Mouse (Mus musculus): Measurements from ENCODE around the gene Podn.

Gene Podn

DNA sequence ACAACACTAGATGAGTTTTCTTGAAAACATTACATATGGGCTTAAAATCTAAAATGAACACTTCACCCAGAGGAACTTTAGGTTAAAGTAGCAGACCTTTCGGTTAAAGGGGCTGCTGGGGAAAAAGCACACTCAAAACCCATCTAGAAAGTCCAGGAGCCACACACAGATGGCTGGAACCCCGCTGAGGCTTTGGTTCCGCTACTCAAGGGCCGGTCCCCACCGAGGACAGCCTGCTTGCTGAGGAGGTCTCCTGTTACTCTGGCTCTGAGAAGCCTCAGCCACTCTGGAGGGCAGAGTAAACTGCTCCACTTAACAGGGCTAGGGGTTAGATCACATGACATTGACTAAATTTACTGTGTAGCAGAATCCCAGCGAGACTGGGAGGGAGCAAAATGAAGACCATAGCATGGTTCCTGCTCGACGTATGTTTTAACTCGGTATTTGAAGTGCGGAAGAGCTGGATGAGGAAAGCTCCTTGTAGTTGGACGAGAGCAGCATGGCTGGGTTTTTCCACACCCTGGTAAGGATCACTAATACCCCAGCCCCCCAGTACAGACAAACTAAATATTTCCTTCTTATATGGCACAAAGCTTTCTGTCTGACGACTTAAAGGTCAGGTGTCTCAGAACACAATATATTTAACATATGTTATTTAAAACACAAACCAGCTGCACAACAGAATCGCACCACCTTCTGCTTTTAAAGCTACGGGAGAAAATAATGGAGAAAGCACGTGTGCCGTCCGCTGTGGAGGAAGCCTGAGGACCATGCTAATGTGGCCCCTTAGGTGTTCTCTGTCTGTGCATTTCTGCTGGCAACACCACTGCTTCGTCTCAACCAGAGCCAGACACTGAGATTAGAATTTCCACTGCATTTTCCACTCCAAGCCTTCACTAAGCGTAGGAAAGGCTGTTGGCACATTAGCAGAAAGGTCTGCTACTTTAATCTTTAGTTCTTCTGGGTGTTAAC lies 50.8 kb downstream of the Podn start:
- no peak for DNase-seq (ENCODE audit: low read depth, low spot score)

GRCm38 (mm10) chr4:108037027-108037426 lies 59.2 kb downstream of the Podn start:
- no peak for DNase-seq (ENCODE audit: low read depth, low spot score)

DNA sequence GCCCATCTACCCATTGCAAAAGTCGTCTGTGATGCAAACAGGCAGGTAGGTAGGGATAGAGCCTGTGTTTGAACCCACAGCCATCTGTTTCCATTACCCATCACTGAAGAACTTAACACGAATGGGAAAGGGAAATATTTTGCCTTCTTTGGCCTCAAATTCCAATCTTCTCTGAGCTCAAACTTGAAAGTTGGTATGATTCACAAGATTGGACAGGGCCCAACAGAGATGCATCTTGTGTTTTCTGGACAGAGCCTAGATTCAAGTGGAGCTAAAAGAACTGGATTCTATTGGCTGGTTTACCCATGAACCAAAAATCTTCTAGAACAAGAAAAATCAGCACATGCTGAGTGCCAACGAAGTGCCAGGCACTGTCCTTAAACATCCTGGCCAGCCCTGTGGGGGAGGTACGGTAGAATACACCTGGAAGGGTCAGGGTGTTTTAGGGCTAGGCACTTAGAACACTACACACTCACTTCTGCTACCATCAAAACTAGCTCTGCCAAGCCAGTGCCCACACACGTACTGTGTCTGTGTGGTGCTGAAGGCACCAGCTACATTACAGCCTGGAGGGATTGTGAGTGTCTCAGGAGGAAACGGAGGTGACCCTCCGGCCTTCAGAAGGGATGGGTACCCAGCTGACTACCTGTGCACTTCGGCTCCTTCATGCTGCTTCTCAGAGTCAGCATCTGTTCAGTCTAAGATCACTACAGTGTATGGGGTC lies 63.0 kb downstream of the Podn start:
- no peak for DNase-seq (ENCODE audit: low read depth, low spot score)

DNA sequence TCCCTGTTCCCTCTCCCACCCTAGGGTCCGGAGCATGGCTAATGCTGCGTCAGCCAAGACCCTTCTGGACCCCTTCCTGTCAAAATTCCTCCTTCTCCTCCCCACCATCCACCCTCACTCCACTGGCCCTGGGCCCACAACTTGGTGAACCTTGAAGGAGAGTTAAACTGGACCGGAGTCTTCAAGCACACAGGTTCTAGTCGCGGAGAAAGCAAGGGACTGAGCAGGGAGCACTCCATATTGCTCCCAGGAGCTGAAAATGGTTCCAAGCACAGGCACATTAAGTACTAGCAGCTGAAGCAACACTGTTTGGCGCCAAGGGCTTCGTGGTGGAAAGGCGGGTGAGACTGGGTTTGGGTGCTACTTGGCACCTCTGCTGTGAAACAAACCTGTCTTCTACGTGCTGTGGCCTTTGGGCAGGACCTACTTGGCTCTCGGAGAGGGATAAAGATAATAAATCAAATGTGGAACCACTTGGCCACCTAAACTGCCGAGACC lies 63.8 kb downstream of the Podn start:
- DNase-seq (ENCODE audit: low read depth, low spot score), result no peak

- no peak for DNase-seq (ENCODE audit: low read depth, low spot score)
Observed at GRCm38 (mm10) chr4:108031502-108032351, 64.5 kb downstream of the Podn start.

- no peak for DNase-seq (ENCODE audit: low read depth, low spot score)
Observed at GRCm38 (mm10) chr4:108030888-108031501, 65.2 kb downstream of the Podn start.

DNA sequence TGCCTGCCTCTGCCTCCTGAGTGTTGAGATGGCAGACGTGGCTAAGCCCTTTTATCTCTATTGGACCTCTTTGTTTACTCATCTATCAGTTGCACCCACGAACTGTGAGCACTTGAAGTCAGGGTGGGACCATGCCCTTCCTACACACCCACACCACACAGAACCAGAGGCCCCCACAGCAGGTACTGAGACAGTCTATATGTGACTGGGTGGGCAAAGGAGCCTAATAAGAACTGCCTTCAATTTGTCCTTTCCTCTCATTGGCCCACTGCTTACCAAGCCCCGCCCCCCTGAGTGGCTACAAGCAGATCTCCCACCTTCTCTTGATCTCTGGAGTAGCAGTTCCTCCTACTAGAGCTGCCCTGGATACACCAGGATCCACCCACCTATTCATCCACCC lies 70.1 kb downstream of the Podn start:
- no peak for DNase-seq (ENCODE audit: low read depth, low spot score)

DNA sequence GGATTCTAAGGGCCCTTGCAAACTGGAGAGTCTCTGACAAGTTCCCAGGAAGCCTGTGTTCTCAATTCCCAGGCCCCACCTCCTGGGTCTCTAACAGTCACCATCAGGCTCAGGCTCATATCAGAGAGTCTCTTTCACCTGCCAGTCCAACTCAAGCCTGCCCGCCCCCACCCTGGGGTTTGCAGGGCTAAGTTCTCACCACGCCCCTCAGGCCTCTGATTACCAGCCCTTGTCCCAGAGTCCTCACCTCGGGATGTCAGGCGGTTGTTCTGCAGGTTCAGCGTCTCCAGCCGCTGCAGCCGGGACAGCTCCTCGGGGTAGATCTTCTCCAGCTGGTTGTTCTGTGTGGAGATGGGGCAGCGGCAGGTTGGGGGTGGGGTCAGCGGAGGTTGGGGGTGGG lies 71.0 kb downstream of the Podn start:
- no peak for DNase-seq (ENCODE audit: low read depth, low spot score)

DNA sequence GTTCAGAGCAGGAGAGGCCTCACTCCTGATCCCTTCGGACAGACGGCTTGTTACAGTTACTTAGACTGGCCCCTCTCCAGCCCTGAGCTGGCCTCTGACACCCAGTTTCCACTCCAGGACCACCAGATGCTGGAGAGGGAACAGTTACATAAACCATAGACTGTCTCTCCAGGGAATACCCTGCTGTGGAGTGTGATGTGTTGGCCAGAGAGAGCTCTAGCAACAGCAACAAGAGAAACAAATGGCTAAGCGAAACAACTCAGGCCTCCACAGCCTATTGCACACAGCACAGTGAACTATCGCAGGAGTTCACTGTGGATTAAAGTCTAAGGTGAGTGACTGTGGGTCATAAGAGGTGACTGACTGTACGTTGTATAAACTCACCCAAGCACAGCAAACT lies 71.6 kb downstream of the Podn start:
- DNase-seq (ENCODE audit: low read depth, low spot score), result no peak

DNA sequence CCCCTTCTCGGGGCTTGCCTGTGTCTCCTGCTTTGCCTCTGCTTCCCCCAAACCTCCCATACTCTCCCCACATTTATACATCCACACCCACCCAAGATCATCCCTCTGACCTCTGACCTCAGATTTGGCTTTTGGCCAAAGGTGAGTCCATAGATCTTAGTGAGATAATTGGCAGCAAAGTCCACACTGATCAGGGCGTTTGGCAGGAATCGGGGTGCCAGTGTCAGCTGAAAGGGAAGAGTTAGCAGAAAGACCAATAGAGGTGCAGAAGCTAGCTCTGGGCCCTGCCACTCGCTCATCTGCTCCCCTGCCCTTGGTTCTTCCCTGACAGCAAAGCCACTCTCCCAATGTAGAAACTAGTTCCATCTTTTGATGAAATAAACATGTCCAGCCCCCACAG lies 73.1 kb downstream of the Podn start:
- DNase-seq (ENCODE audit: low read depth, low spot score), result no peak

- no peak for DNase-seq (ENCODE audit: low read depth, low spot score)
Observed at GRCm38 (mm10) chr4:108020178-108020577, 76.1 kb downstream of the Podn start.

DNA sequence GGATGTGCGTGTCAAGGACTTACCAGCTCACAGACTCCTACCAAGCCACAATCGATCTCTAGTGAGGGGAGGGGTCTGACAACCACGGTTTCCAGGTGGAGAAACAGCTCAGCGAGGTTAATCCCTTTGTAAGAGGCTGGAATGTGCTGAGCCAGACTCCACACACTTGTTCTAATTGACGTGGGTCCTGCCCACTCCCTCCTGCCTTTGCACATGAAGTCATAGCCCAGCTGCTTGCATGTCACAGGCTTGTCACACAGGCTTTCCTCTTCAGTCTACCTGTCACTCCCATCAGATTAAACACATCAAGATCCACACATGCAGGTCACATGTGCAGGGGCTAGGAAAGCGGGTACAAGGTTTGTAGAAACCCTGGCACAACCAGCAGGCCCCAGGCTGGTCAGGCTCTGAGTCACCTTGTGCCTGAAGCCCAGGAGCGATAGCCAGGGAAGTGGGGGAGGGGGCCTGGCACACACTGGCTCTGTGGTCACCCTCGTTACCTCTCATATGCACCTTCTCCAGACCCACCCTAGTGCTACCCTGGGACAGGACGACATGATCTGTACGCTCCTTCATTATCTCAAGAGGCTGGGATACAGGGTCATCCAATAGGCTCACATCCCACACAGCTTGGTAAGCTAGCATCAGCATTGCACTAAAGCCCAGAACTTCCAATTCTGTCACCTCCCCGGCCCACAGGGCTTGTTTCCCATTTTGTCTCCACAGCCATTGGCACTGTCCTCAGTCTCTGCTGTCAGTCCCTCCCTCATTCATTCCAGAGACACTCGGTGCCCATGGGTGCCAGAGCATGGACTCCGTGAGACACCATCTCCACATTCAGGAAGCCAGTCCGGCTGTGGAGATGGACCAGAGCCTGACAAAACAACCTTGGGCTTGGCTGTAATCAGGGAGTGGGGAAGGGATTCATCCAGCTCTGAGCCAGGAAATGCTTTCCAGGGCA lies 77.0 kb downstream of the Podn start:
- no peak for DNase-seq (ENCODE audit: low read depth, low spot score)

- peak; percentile 49 for DNase-seq (ENCODE audit: low read depth, low spot score)
Observed at GRCm38 (mm10) chr4:108018241-108018923, 77.9 kb downstream of the Podn start.

- no peak for DNase-seq (ENCODE audit: low read depth, low spot score)
Observed at GRCm38 (mm10) chr4:108017839-108018238, 78.4 kb downstream of the Podn start.

GRCm38 (mm10) chr4:108016321-108016720 lies 79.9 kb downstream of the Podn start:
- no peak for DNase-seq (ENCODE audit: low read depth, low spot score)

DNA sequence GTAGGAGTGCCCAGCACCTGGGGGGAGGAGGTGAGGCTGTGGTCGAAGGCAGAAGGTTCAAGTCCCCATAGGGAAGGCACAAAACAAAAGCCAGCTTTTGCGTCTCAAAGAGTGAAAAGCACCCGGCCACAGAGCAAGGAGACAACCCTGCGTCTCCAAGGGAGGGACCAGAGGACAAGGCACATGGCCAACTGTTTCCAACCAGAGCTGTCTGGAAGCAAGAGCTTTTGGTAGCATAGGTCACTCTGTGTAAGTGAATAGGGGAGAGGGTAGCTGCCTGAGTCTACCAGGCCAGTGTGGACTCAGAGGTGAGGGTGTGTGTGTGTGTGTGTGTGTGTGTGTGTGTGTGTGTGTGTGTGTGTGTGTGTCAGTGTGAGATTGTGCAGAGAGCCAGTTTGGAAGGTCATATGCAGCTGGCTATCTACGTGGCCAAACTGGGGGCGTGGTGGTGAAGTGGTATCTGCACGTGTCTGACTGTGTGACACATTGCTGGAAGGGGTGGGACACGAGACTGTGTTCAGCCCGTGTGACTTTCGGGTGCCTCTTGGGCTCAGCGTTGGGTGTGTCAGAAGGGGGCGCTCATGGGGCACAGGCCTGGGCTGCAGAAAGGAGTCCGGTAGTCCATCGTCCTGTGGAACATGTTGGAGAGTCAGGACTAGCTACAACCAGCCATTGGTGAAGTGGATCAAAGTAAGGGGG lies 81.0 kb downstream of the Podn start:
- DNase-seq (ENCODE audit: low read depth, low spot score), result peak; percentile 47

GRCm38 (mm10) chr4:108014466-108014865 lies 81.8 kb downstream of the Podn start:
- no peak for DNase-seq (ENCODE audit: low read depth, low spot score)

DNA sequence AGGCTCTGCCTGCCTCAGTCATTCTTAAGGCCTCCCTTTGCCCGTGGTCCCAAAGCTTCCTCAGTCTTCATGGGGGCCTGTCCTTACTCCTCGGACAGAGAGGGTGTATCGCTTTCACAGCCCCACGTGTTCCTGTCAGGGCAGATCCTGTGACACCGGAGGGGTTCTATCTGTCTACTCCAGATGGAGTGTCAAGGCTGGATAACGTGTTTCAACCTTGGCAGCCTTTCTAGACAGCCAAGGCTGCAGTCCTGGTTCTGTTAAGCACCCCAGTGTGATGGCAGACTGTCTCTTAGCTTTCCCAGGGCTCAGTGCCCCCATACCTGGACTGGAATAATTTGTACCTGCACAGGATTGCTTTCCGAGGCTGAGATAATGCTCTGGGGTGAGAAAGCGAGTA lies 87.7 kb downstream of the Podn start:
- DNase-seq (ENCODE audit: low read depth, low spot score), result no peak

Data from A20 (cell line).